Mouse (Mus musculus): ENCODE data around the gene Bach2.

- TF ChIP-seq CTCF (conservative IDR thresholded peaks at IDR 0.05; ENCODE audit: low read length) = no peak
- TF ChIP-seq NANOG (IDR thresholded peaks at IDR 0.05; ENCODE audit: borderline replicate concordance, low read length) = no peak
- no peak for TF ChIP-seq POU5F1 (IDR thresholded peaks at IDR 0.05; ENCODE audit: borderline replicate concordance, low read length)
These were observed 67.1 kb downstream of the Bach2 start for GRCm38 (mm10) chr4:32305683-32306082.

All from E14TG2a.4 (cell line).